Mouse (Mus musculus): Measurements from ENCODE around the gene Stard8. TPM values are rescaled to one million over a fixed set of nuclear protein-coding genes. Genes with fewer than 3 reads are reported as not detected.
"Not testable (repeated sequence)": the region's sequence is repeated elsewhere in the genome, so short reads cannot be mapped to it uniquely, and the experiment has no call there.

Stard8 gene
- total RNA-seq (2014; fragmentation: Nextera tagmentation): 34.2 and 46.2 TPM in 2 replicates
- total RNA-seq (2017): 56.4 and 58.0 TPM in 2 replicates
- 64.2 and 149 TPM in 2 replicates for polyA plus RNA-seq (2012)

DNA sequence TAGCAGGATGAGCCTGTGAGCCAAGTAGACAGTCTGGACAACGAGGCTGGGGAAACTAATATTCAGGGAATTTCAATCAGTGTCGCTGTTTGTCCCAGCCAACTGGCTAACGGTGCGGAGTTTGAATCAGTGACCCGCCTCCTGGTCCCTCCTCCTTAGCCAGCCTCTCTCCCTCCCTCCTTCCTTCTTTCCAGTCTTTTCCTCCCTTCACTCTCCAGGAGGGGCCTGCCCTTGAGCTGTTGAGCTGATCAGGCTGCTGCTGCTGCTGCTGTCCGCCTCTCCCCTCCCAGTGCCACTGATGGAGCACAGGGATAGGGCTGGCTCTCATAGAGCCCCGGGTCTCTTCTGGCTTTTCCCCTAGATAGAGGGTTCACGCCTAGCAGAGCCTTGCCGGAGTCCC is at the start of gene Stard8:
Stard8 (plus strand) TSS at position 203 of the 400 bp plus-strand sequence.
- TF ChIP-seq CTCF (IDR thresholded peaks at IDR 0.05; ENCODE audit: low read depth, low read length): no peak
- TF ChIP-seq TAL1 (conservative IDR thresholded peaks at IDR 0.05; ENCODE audit: low read depth, low read length): no peak
- TF ChIP-seq POLR2AphosphoS5 (IDR thresholded peaks at IDR 0.05; ENCODE audit: insufficient replicate concordance, low read depth, low read length): no peak
- TF ChIP-seq GATA2 (IDR thresholded peaks at IDR 0.05; ENCODE audit: borderline replicate concordance, low read depth, low read length): no peak
- TF ChIP-seq GATA1 (IDR thresholded peaks at IDR 0.05; ENCODE audit: borderline replicate concordance, low read length): no peak

DNA sequence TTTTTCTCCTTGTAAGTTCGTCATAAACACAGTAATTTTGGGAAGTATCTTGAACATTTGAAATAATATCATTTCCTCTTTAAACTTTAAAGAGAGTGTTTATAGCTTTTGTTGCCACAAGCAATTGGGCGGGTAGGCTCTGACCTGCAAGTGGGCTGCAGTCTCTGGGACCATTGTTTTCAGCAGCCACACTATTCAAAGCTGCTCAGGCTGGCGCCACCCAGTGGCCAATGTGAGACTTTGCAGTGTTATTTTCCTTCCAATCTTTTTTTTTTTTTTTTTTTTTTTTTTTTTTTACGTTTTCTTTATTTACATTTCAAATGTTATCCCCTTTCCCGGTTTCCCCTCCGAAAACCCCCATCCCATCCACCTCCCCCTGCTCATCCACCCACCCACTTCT is 49.1 kb upstream of the Stard8 start:
- H3K9me3 ChIP-seq (replicated peaks): no peaks in the 10 kb centered on the region
- H3K4me3 ChIP-seq (ENCODE audit: low read depth, low read length): no peak overlapping the region
- no peaks in the 10 kb centered on the region for H3K27me3 ChIP-seq (ENCODE audit: insufficient read depth, low read length)
- H3K36me3 ChIP-seq (replicated peaks): peaks cover 7% of the 10 kb centered on the region
- H3K4me1 ChIP-seq (ENCODE audit: insufficient read depth, low read depth, low read length): no peaks in the 10 kb centered on the region
- TF ChIP-seq GATA1 (IDR thresholded peaks at IDR 0.05; ENCODE audit: borderline replicate concordance, low read length): no peak
- TF ChIP-seq CTCF (IDR thresholded peaks at IDR 0.05; ENCODE audit: low read depth, low read length): 0 out of 2 replicates have a peak, but pooled peaks have one; percentile 15
- no peak for TF ChIP-seq TAL1 (conservative IDR thresholded peaks at IDR 0.05; ENCODE audit: low read depth, low read length)
- TF ChIP-seq POLR2AphosphoS5 (IDR thresholded peaks at IDR 0.05; ENCODE audit: insufficient replicate concordance, low read depth, low read length): no peak
- TF ChIP-seq GATA2 (IDR thresholded peaks at IDR 0.05; ENCODE audit: borderline replicate concordance, low read depth, low read length): no peak
- no peak for DNase-seq (ENCODE audit: low spot score)
- ATAC-seq (ENCODE audit: extremely low read depth, insufficient number of reproducible peaks, low FRiP score, poor library complexity, severe bottlenecking): no peak

More for the DNA sequence above, at the start of gene Stard8:
- H3K9me3 ChIP-seq (replicated peaks): no peaks in the 10 kb centered on the region
- no peak within 1 kb of the TSS for H3K4me3 ChIP-seq (ENCODE audit: low read depth, low read length)
- DNase-seq (ENCODE audit: low spot score): no peak
- no peak for ATAC-seq (ENCODE audit: extremely low read depth, insufficient number of reproducible peaks, low FRiP score, poor library complexity, severe bottlenecking)
- no peaks in the 10 kb centered on the region for H3K36me3 ChIP-seq (replicated peaks)
- no peaks in the 10 kb centered on the region for H3K27me3 ChIP-seq (ENCODE audit: insufficient read depth, low read length)
- H3K4me1 ChIP-seq (ENCODE audit: insufficient read depth, low read depth, low read length): peaks cover 18% of the 10 kb centered on the region

DNA sequence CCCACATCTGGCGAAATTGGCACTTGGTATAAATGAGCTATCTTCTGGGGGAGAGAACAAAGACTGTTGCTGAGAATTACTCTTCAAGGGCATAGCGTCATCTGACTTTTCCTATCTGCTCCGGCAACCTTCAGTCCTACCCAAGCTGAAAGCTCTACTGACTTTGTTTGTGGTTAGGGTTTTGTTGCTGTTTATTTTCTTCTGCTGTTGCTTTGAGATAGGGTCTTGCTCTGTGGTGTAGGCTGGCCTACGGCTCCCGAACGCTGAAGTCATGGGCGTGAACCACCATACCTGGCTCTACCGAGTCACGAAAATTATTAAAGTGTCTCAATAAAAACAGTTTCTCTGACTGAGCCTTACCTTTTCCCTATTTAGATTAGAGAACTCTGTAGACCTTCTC is 44.8 kb upstream of the Stard8 start:
- DNase-seq (ENCODE audit: low spot score): no peak
- Histone ChIP-seq H3K4me3 (ENCODE audit: low read depth, low read length) (no peak overlapping the region), H3K27me3 (ENCODE audit: insufficient read depth, low read length) (no peaks in the 10 kb centered on the region), H3K4me1 (ENCODE audit: insufficient read depth, low read depth, low read length) (no peaks in the 10 kb centered on the region), H3K36me3 (replicated peaks) (no peaks in the 10 kb centered on the region), H3K9me3 (replicated peaks) (no peaks in the 10 kb centered on the region)
- no peak for TF ChIP-seq POLR2AphosphoS5 (IDR thresholded peaks at IDR 0.05; ENCODE audit: insufficient replicate concordance, low read depth, low read length)
- TF ChIP-seq GATA2 (IDR thresholded peaks at IDR 0.05; ENCODE audit: borderline replicate concordance, low read depth, low read length): no peak
- TF ChIP-seq CTCF (IDR thresholded peaks at IDR 0.05; ENCODE audit: low read depth, low read length): no peak
- no peak for TF ChIP-seq TAL1 (conservative IDR thresholded peaks at IDR 0.05; ENCODE audit: low read depth, low read length)
- no peak for TF ChIP-seq GATA1 (IDR thresholded peaks at IDR 0.05; ENCODE audit: borderline replicate concordance, low read length)
- ATAC-seq (ENCODE audit: extremely low read depth, insufficient number of reproducible peaks, low FRiP score, poor library complexity, severe bottlenecking): no peak

- Histone ChIP-seq H3K9me3 (replicated peaks) (no peaks in the 10 kb centered on the region), H3K4me3 (ENCODE audit: low read depth, low read length) (no peak overlapping the region), H3K4me1 (ENCODE audit: insufficient read depth, low read depth, low read length) (no peaks in the 10 kb centered on the region), H3K27me3 (ENCODE audit: insufficient read depth, low read length) (0 out of 2 replicates have a peak, but pooled peaks cover 2% of the 10 kb centered on the region), H3K36me3 (replicated peaks) (no peaks in the 10 kb centered on the region)
- TF ChIP-seq POLR2AphosphoS5 (IDR thresholded peaks at IDR 0.05; ENCODE audit: insufficient replicate concordance, low read depth, low read length): no peak
- no peak for TF ChIP-seq GATA2 (IDR thresholded peaks at IDR 0.05; ENCODE audit: borderline replicate concordance, low read depth, low read length)
- no peak for TF ChIP-seq CTCF (IDR thresholded peaks at IDR 0.05; ENCODE audit: low read depth, low read length)
- no peak for TF ChIP-seq GATA1 (IDR thresholded peaks at IDR 0.05; ENCODE audit: borderline replicate concordance, low read length)
- TF ChIP-seq TAL1 (conservative IDR thresholded peaks at IDR 0.05; ENCODE audit: low read depth, low read length): no peak
- DNase-seq (ENCODE audit: low spot score) (no peak), ATAC-seq (ENCODE audit: extremely low read depth, insufficient number of reproducible peaks, low FRiP score, poor library complexity, severe bottlenecking) (no peak)
Observed at GRCm38 (mm10) chrX:98959050-98959449, 44.0 kb upstream of the Stard8 start.

GRCm38 (mm10) chrX:98963742-98964141 is 39.3 kb upstream of the Stard8 start:
- H3K27me3 ChIP-seq (ENCODE audit: insufficient read depth, low read length): 0 out of 2 replicates have a peak, but pooled peaks cover 2% of the 10 kb centered on the region
- no peak overlapping the region for H3K4me3 ChIP-seq (ENCODE audit: low read depth, low read length)
- ATAC-seq (ENCODE audit: extremely low read depth, insufficient number of reproducible peaks, low FRiP score, poor library complexity, severe bottlenecking) (no peak), DNase-seq (ENCODE audit: low spot score) (no peak)
- TF ChIP-seq GATA1 (IDR thresholded peaks at IDR 0.05; ENCODE audit: borderline replicate concordance, low read length) (no peak), GATA2 (IDR thresholded peaks at IDR 0.05; ENCODE audit: borderline replicate concordance, low read depth, low read length) (no peak), CTCF (IDR thresholded peaks at IDR 0.05; ENCODE audit: low read depth, low read length) (no peak), TAL1 (conservative IDR thresholded peaks at IDR 0.05; ENCODE audit: low read depth, low read length) (no peak), POLR2AphosphoS5 (IDR thresholded peaks at IDR 0.05; ENCODE audit: insufficient replicate concordance, low read depth, low read length) (no peak)
- no peaks in the 10 kb centered on the region for H3K4me1 ChIP-seq (ENCODE audit: insufficient read depth, low read depth, low read length)
- no peaks in the 10 kb centered on the region for H3K9me3 ChIP-seq (replicated peaks)
- no peaks in the 10 kb centered on the region for H3K36me3 ChIP-seq (replicated peaks)

DNA sequence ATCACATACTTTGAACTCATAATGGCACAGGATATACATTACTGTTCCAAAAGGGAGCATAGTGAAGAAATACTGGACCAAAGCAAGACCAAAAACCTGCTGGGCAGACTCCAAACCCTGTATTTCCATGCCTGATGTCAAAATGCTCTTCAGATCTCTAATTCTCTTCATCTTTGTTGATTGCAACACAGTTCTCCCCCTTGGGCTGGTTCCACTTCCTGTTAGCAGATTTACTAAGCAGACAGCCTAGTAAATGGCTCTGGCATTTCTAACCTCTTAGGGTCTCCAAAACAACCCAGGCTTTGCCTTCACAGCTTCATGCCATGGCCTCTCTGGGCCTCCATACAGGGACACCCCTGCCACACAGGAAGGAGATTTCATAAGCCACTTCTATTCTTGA is 38.5 kb upstream of the Stard8 start:
- Histone ChIP-seq H3K9me3 (replicated peaks) (no peaks in the 10 kb centered on the region), H3K4me1 (ENCODE audit: insufficient read depth, low read depth, low read length) (no peaks in the 10 kb centered on the region), H3K36me3 (replicated peaks) (no peaks in the 10 kb centered on the region), H3K4me3 (ENCODE audit: low read depth, low read length) (no peak overlapping the region), H3K27me3 (ENCODE audit: insufficient read depth, low read length) (0 out of 2 replicates have a peak, but pooled peaks cover 2% of the 10 kb centered on the region)
- no peak for ATAC-seq (ENCODE audit: extremely low read depth, insufficient number of reproducible peaks, low FRiP score, poor library complexity, severe bottlenecking)
- TF ChIP-seq GATA2 (IDR thresholded peaks at IDR 0.05; ENCODE audit: borderline replicate concordance, low read depth, low read length): no peak
- no peak for TF ChIP-seq CTCF (IDR thresholded peaks at IDR 0.05; ENCODE audit: low read depth, low read length)
- no peak for TF ChIP-seq GATA1 (IDR thresholded peaks at IDR 0.05; ENCODE audit: borderline replicate concordance, low read length)
- no peak for TF ChIP-seq TAL1 (conservative IDR thresholded peaks at IDR 0.05; ENCODE audit: low read depth, low read length)
- DNase-seq (ENCODE audit: low spot score): no peak

DNA sequence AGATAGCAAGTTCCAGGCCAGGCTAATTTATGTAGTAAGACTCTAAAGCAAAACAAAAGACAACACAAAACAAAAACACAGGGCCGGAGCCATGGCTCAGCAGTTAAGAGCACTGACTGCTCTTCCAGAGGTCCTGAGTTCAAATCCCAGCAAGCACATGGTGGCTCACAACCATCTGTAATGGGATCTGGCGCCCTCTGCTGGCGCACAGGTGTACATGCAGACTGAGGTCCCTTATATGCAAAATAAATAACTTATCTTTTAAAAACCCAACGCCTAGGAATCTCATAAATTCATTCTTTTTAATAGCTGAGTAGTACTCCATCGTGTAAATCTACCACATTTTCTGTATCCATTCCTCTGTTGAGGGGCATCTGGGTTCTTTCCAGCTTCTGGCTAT is 16.4 kb upstream of the Stard8 start:
- not testable (repeated sequence) for DNase-seq (ENCODE audit: low spot score); H3K36me3 ChIP-seq (replicated peaks); H3K4me3 ChIP-seq (ENCODE audit: low read depth, low read length); ATAC-seq (ENCODE audit: extremely low read depth, insufficient number of reproducible peaks, low FRiP score, poor library complexity, severe bottlenecking); H3K9me3 ChIP-seq (replicated peaks); H3K27me3 ChIP-seq (ENCODE audit: insufficient read depth, low read length)
- H3K4me1 ChIP-seq (ENCODE audit: insufficient read depth, low read depth, low read length): peaks cover 25% of the 10 kb centered on the region

All from G1E (cell line).